Comparison of ENCODE assay signal across 8 mouse cellular contexts in the genomic region with DNA sequence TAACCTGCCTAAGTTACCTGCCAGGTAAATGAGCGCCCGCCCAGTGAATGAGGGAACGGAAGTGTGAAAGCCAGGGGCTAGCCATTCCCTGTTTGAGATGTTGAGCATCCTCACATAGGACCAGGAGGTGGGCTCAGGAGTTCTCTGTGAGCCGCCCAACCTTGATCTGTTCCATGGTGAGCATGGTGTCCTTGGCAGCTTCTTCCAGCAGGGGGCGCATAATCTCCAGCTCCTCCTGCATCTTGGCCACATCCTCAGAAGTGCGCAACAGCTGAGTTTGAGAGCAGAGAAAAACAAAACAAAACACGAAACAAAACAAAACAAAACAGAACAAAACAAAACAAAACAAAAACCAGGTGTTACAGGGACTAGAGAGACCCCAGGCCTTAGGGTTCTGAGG. TPM values are rescaled to one million over a fixed set of nuclear protein-coding genes. Genes with fewer than 3 reads are reported as not detected.
DNase-seq lines count a peak whose midpoint lies in the region; ATAC-seq and TF ChIP-seq lines count a peak whose summit lies in the region.

No protein-coding gene starts in this region.

- H3K9ac ChIP-seq in liver, postnatal 0 days (replicated peaks) = no peak overlapping the region

- peak; percentile 64 for DNase-seq in 416B (ENCODE audit: low read depth)
- peak; percentile 70 for DNase-seq in G1E (ENCODE audit: low spot score)
- peak; percentile 48 for DNase-seq in cerebellum, adult 11-12 months
- DNase-seq in frontal cortex, postnatal 36 days (ENCODE audit: low spot score in 2 of 2) = peak; percentile 78 to 83
- peak; percentile 72 to 89 for DNase-seq in kidney, postnatal 25 days
- peak; percentile 86 for DNase-seq in liver, postnatal 0 days
- peak; percentile 87 for DNase-seq in retina, embryonic 14.5 days (ENCODE audit: low spot score)
- DNase-seq in thymus, postnatal 25 days = peak; percentile 78

- no peaks in the 10 kb centered on the region for H3K36me3 ChIP-seq in G1E (replicated peaks)
- H3K36me3 ChIP-seq in liver, postnatal 0 days (replicated peaks; ENCODE audit: insufficient read depth, low read length) = no peaks in the 10 kb centered on the region

- H3K4me2 ChIP-seq in liver, postnatal 0 days (ENCODE audit: low read depth, low read length) = no peak overlapping the region

- peaks cover 4% of the 10 kb centered on the region; the same call in 1 of the 2 replicates for H3K4me1 ChIP-seq in G1E (ENCODE audit: insufficient read depth, low read depth, low read length)
- peaks cover 4% of the 10 kb centered on the region for H3K4me1 ChIP-seq in liver, postnatal 0 days (ENCODE audit: insufficient read depth)

- H3K4me3 ChIP-seq in G1E (ENCODE audit: low read depth, low read length) = no peak overlapping the region
- no peak overlapping the region for H3K4me3 ChIP-seq in liver, postnatal 0 days (ENCODE audit: low read depth, low read length)

- H3K27ac ChIP-seq in liver, postnatal 0 days (ENCODE audit: low read depth) = no peak overlapping the region

- peak; percentile 34; the same call in 1 of the 2 replicates for ATAC-seq in G1E (ENCODE audit: extremely low read depth, insufficient number of reproducible peaks, low FRiP score, poor library complexity, severe bottlenecking)
- peak; percentile 57; the same call in 1 of the 2 replicates for ATAC-seq in liver, postnatal 0 days

- no peak for TF ChIP-seq EP300 in liver, postnatal 0 days (IDR thresholded peaks at IDR 0.05; ENCODE audit: low read depth)

- no peaks in the 10 kb centered on the region for H3K9me3 ChIP-seq in G1E (replicated peaks)
- H3K9me3 ChIP-seq in liver, postnatal 0 days (ENCODE audit: low read length) = no peaks in the 10 kb centered on the region

- H3K27me3 ChIP-seq in G1E (ENCODE audit: insufficient read depth, low read length) = peaks cover 57% of the 10 kb centered on the region
- H3K27me3 ChIP-seq in liver, postnatal 0 days (ENCODE audit: insufficient read depth, low read length) = 0 out of 2 replicates have a peak, but pooled peaks cover 3% of the 10 kb centered on the region

- 24% methylated on average over 7 of the region's 7 CpGs for WGBS in liver, postnatal 0 days (ENCODE audit: insufficient replicate concordance)

- TF ChIP-seq CTCF in G1E (IDR thresholded peaks at IDR 0.05; ENCODE audit: low read depth, low read length) = peak; percentile 86
- peak; percentile 93 for TF ChIP-seq CTCF in liver, postnatal 0 days (IDR thresholded peaks at IDR 0.05; ENCODE audit: low read depth)

RNA-seq across cellular contexts. Expression of gene Bap1, which starts 20.9 kb away (rescaled TPM):
- total RNA-seq in G1E (2014; fragmentation: Nextera tagmentation) (26.4 and 47.0 TPM in 2 replicates), G1E (2017) (42.5 and 45.9 TPM in 2 replicates)
- polyA plus RNA-seq in G1E (2012) = 65.7 and 66.3 TPM in 2 replicates
- polyA plus RNA-seq in liver, postnatal 0 days (2015; fragmentation: Nextera tagmentation; extraction: Ambion mirVana) = 16.3 and 19.8 TPM in 2 replicates

RNA-seq across cellular contexts. Expression of gene Phf7, which starts 21.0 kb away (rescaled TPM):
- total RNA-seq in G1E (2014; fragmentation: Nextera tagmentation) = 11.7 and 13.2 TPM in 2 replicates
- 5.8 and 6.5 TPM in 2 replicates for total RNA-seq in G1E (2017)
- 1.7 and 1.9 TPM in 2 replicates for polyA plus RNA-seq in G1E (2012)
- 7.3 and 8.3 TPM in 2 replicates for polyA plus RNA-seq in liver, postnatal 0 days (2015; fragmentation: Nextera tagmentation; extraction: Ambion mirVana)

RNA-seq across cellular contexts. Expression of gene Dnah1, which starts 51.5 kb away (rescaled TPM):
- not detected in 2 replicates for total RNA-seq in G1E (2014; fragmentation: Nextera tagmentation)
- under 0.01 TPM in 2 replicates for total RNA-seq in G1E (2017)
- not detected in 2 replicates for polyA plus RNA-seq in G1E (2012)
- 0.05 and 0.06 TPM in 2 replicates for polyA plus RNA-seq in liver, postnatal 0 days (2015; fragmentation: Nextera tagmentation; extraction: Ambion mirVana)

RNA-seq across cellular contexts. Expression of gene Sema3g, which starts 54.5 kb away (rescaled TPM):
- total RNA-seq in G1E (2014; fragmentation: Nextera tagmentation) = not detected in 2 replicates
- 0.11 TPM in 1 of 2 replicates, not detected in the other for total RNA-seq in G1E (2017)
- not detected in 2 replicates for polyA plus RNA-seq in G1E (2012)
- 0.04 and 0.06 TPM in 2 replicates for polyA plus RNA-seq in liver, postnatal 0 days (2015; fragmentation: Nextera tagmentation; extraction: Ambion mirVana)

RNA-seq across cellular contexts. Expression of gene Nisch, which starts 55.4 kb away (rescaled TPM):
- 287 and 312 TPM in 2 replicates for total RNA-seq in G1E (2014; fragmentation: Nextera tagmentation)
- 83.8 and 87.1 TPM in 2 replicates for total RNA-seq in G1E (2017)
- 173 and 201 TPM in 2 replicates for polyA plus RNA-seq in G1E (2012)
- 51.1 and 65.0 TPM in 2 replicates for polyA plus RNA-seq in liver, postnatal 0 days (2015; fragmentation: Nextera tagmentation; extraction: Ambion mirVana)
